Mouse (Mus musculus) kidney, postnatal 0 days (tissue): ENCODE measurements around the gene Atp5l. TPM values are rescaled to one million over a fixed set of nuclear protein-coding genes. Genes with fewer than 3 reads are reported as not detected.

ENCODE experiments used
- ATAC-seq: fragments of 200-750 bp; cut with Nextera tagmentation; replicated peaks from 2 replicates; pipeline ENCODE4 v1.8.0; 2017; ENCODE audit warnings: low read depth, moderate number of reproducible peaks, moderate TSS enrichment, moderate library complexity; ENCODE audit not compliant: low FRiP score
- DNase-seq: peaks from one replicate; pipeline ENCODE4 v3.0.0-alpha.2; 2016; ENCODE audit warnings: low spot score
- H3K27ac ChIP-seq: fragments of 300-500 bp; sonication (generic); 2 replicates; pipeline ENCODE4 v1.5.1; 2014; ENCODE audit warnings: mild to moderate bottlenecking
- H3K27me3 ChIP-seq: fragments of 300-500 bp; sonication (generic); 2 replicates; pipeline ENCODE4 v1.6.1; 2014; ENCODE audit warnings: low read length, mixed read lengths; ENCODE audit not compliant: insufficient read depth
- H3K36me3 ChIP-seq: fragments of 300-500 bp; sonication (generic); 2 replicates; pipeline ENCODE4 v1.6.1; 2014; ENCODE audit warnings: low read length, mixed read lengths; ENCODE audit not compliant: insufficient read depth
- H3K4me1 ChIP-seq: fragments of 300-500 bp; sonication (generic); replicated peaks from 2 replicates; pipeline ENCODE4 v1.6.1; 2014; ENCODE audit warnings: antibody characterized with exemption, low read length, mixed read lengths; ENCODE audit not compliant: insufficient read depth
- H3K4me2 ChIP-seq: fragments of 300-500 bp; sonication (generic); 2 replicates; pipeline ENCODE4 v1.6.1; 2014; ENCODE audit warnings: mild to moderate bottlenecking, low read length, moderate library complexity, mixed read lengths
- H3K4me3 ChIP-seq: fragments of 300-500 bp; sonication (generic); replicated peaks from 2 replicates; pipeline ENCODE4 v1.5.1; 2014; ENCODE audit warnings: low read depth, low read length
- H3K9ac ChIP-seq: fragments of 300-500 bp; sonication (generic); 2 replicates; pipeline ENCODE4 v1.6.1; 2014; ENCODE audit warnings: low read depth, low read length
- H3K9me3 ChIP-seq: fragments of 300-500 bp; sonication (generic); replicated peaks from 2 replicates; pipeline ENCODE4 v1.6.1; 2016; ENCODE audit warnings: low read length, inconsistent platforms, mixed read lengths
- CTCF ChIP-seq: IDR thresholded peaks from 2 replicates; pipeline ENCODE4 v1.5.1; 2016; ENCODE audit warnings: antibody characterized with exemption, low read depth, mild to moderate bottlenecking, moderate library complexity
- WGBS: fragments of 180-500 bp; shearing (Covaris S2); extraction: QIAGEN DNeasy Blood & Tissue Kit; methylation state at CpG from one replicate; pipeline ENCODE4 v1.1.7; 2014; 5-methylcytosine and 5-hydroxymethylcytosine counted together
- polyA plus RNA-seq: library from polyadenylated mRNA; unstranded; fragments of >200 nt; fragmentation: Nextera tagmentation; extraction: Ambion mirVana; gene quantifications from 2 replicates; pipeline ENCODE4 v1.2.1, GENCODE M21; 2015

The Atp5l gene
- polyA plus RNA-seq, 1 experiment from 2014 or later, result 1,429 TPM

GRCm38 (mm10) chr9:44919606-44920005, 936 bp downstream of the Atp5l start:
- Histone ChIP-seq H3K9me3 (no peaks in the 10 kb centered on the region), H3K4me2 (peak overlapping the region; percentile 74), H3K27ac (peak overlapping the region; percentile 95; the same call in 1 of the 2 replicates), H3K4me3 (peak overlapping the region; percentile 99), H3K4me1 (peaks cover 8% of the 10 kb centered on the region; the same call in 1 of the 2 replicates), H3K27me3 (no peaks in the 10 kb centered on the region), H3K36me3 (no peaks in the 10 kb centered on the region), H3K9ac (peak overlapping the region; percentile 97)
- 36% methylated on average over 2 of the region's 2 CpGs for WGBS
- no peak for TF ChIP-seq CTCF
- ATAC-seq (no peak), DNase-seq (no peak)

- Histone ChIP-seq H3K4me1 (peaks cover 9% of the 10 kb centered on the region; the same call in 1 of the 2 replicates), H3K9ac (no peak overlapping the region), H3K4me2 (no peak overlapping the region), H3K27ac (no peak overlapping the region), H3K9me3 (no peaks in the 10 kb centered on the region), H3K36me3 (peaks cover 12% of the 10 kb centered on the region), H3K4me3 (no peak overlapping the region), H3K27me3 (no peaks in the 10 kb centered on the region)
- WGBS, result 38% methylated on average over 1 of the region's 1 CpGs
- peak; percentile 73 for TF ChIP-seq CTCF
- ATAC-seq, result no peak
- DNase-seq, result peak; percentile 59
These were observed 4.3 kb downstream of the Atp5l start for GRCm38 (mm10) chr9:44916196-44916595.

- DNase-seq (peak; percentile 61), ATAC-seq (no peak)
- no peak for TF ChIP-seq CTCF
- Histone ChIP-seq H3K27ac (no peak overlapping the region; the same call in 1 of the 2 replicates), H3K4me2 (peak overlapping the region; percentile 28; the same call in 1 of the 2 replicates), H3K4me1 (peaks cover 9% of the 10 kb centered on the region; the same call in 1 of the 2 replicates), H3K9ac (no peak overlapping the region; the same call in 1 of the 2 replicates), H3K27me3 (no peaks in the 10 kb centered on the region), H3K36me3 (peaks cover 20% of the 10 kb centered on the region), H3K4me3 (no peak overlapping the region), H3K9me3 (no peaks in the 10 kb centered on the region)
- WGBS, result 11% methylated on average over 4 of the region's 4 CpGs
These were observed 5.8 kb downstream of the Atp5l start for GRCm38 (mm10) chr9:44914706-44915105.

GRCm38 (mm10) chr9:44911365-44911764, 9.2 kb downstream of the Atp5l start:
- Histone ChIP-seq H3K27me3 (no peaks in the 10 kb centered on the region), H3K4me1 (peaks cover 9% of the 10 kb centered on the region; the same call in 1 of the 2 replicates), H3K9ac (no peak overlapping the region), H3K36me3 (peaks cover 20% of the 10 kb centered on the region), H3K27ac (no peak overlapping the region), H3K4me2 (no peak overlapping the region), H3K9me3 (no peaks in the 10 kb centered on the region), H3K4me3 (no peak overlapping the region)
- no peak for DNase-seq
- no peak for ATAC-seq
- 92% methylated on average over 4 of the region's 4 CpGs for WGBS
- TF ChIP-seq CTCF, result no peak

GRCm38 (mm10) chr9:44905620-44906019, 14.9 kb downstream of the Atp5l start:
- Histone ChIP-seq H3K27me3 (no peaks in the 10 kb centered on the region), H3K4me2 (no peak overlapping the region), H3K9ac (no peak overlapping the region), H3K4me1 (no peaks in the 10 kb centered on the region), H3K36me3 (peaks cover 5% of the 10 kb centered on the region), H3K9me3 (no peaks in the 10 kb centered on the region), H3K27ac (no peak overlapping the region), H3K4me3 (no peak overlapping the region)
- WGBS, result 78% methylated on average over 4 of the region's 4 CpGs
- DNase-seq (no peak), ATAC-seq (no peak)
- TF ChIP-seq CTCF, result no peak

- WGBS, result 56% methylated on average over 5 of the region's 5 CpGs
- H3K27ac ChIP-seq, result no peak overlapping the region
These were observed 15.6 kb downstream of the Atp5l start for GRCm38 (mm10) chr9:44904964-44905363.

GRCm38 (mm10) chr9:44903856-44904255, 16.7 kb downstream of the Atp5l start:
- no peaks in the 10 kb centered on the region for H3K36me3 ChIP-seq
- no peaks in the 10 kb centered on the region for H3K9me3 ChIP-seq
- H3K4me1 ChIP-seq, result no peaks in the 10 kb centered on the region
- 54% methylated on average over 4 of the region's 4 CpGs for WGBS
- no peak for DNase-seq
- H3K27me3 ChIP-seq, result no peaks in the 10 kb centered on the region
- H3K4me3 ChIP-seq, result no peak overlapping the region
- no peak for ATAC-seq
- TF ChIP-seq CTCF, result no peak
- no peak overlapping the region for H3K27ac ChIP-seq
- H3K9ac ChIP-seq, result no peak overlapping the region
- no peak overlapping the region for H3K4me2 ChIP-seq

More at GRCm38 (mm10) chr9:44904964-44905363, 15.6 kb downstream of the Atp5l start:
- DNase-seq, result no peak
- Histone ChIP-seq H3K9ac (no peak overlapping the region), H3K9me3 (no peaks in the 10 kb centered on the region), H3K27me3 (no peaks in the 10 kb centered on the region), H3K4me2 (no peak overlapping the region), H3K4me3 (no peak overlapping the region), H3K36me3 (peaks cover 3% of the 10 kb centered on the region; the same call in 1 of the 2 replicates), H3K4me1 (no peaks in the 10 kb centered on the region)
- ATAC-seq, result no peak
- no peak for TF ChIP-seq CTCF
